Mouse (Mus musculus): ENCODE measurements at regions not wholly inside any gene's neighbourhood (a gene's known extent, or its start where the extent isn't known, plus 50 kb on each side); places are given as distances from the start of the nearest gene placed in this dataset.

GRCm38 (mm10) chr10:106006861-106007260 is 165.7 kb upstream of the Mettl25 start:
- Histone ChIP-seq H3K4me1 (ENCODE audit: control insufficient read depth, insufficient read depth, low read length) (no peaks in the 10 kb centered on the region), H3K27ac (ENCODE audit: low read depth, low read length) (no peak overlapping the region), H3K4me3 (ENCODE audit: low read depth, low read length) (no peak overlapping the region), H3K4me2 (no peak overlapping the region), H3K36me3 (ENCODE audit: control insufficient read depth, insufficient read depth, low read length) (no peaks in the 10 kb centered on the region), H3K9me3 (ENCODE audit: control insufficient read depth, low read length) (no peaks in the 10 kb centered on the region), H3K9ac (ENCODE audit: low read length) (no peak overlapping the region), H3K27me3 (ENCODE audit: control insufficient read depth, insufficient read depth, low read length) (no peaks in the 10 kb centered on the region)
- DNase-seq (ENCODE audit: low spot score, missing footprints) (no peak), ATAC-seq (ENCODE audit: low FRiP score) (no peak)
- 93% methylated on average over 10 of the region's 10 CpGs for WGBS

GRCm38 (mm10) chr10:106006061-106006460 is 164.9 kb upstream of the Mettl25 start:
- ATAC-seq (ENCODE audit: low FRiP score) = no peak
- no peak overlapping the region for H3K9ac ChIP-seq (ENCODE audit: low read length)

GRCm38 (mm10) chr10:105957468-105957867 is 116.3 kb upstream of the Mettl25 start:
- 83% methylated on average over 3 of the region's 3 CpGs for WGBS
- H3K4me1 ChIP-seq (ENCODE audit: control insufficient read depth, insufficient read depth, low read length) = no peaks in the 10 kb centered on the region
- no peak overlapping the region for H3K4me3 ChIP-seq (ENCODE audit: low read depth, low read length)
- no peak for ATAC-seq (ENCODE audit: low FRiP score)
- no peaks in the 10 kb centered on the region for H3K27me3 ChIP-seq (ENCODE audit: control insufficient read depth, insufficient read depth, low read length)
- no peak overlapping the region for H3K27ac ChIP-seq (ENCODE audit: low read depth, low read length)
- DNase-seq (ENCODE audit: low spot score, missing footprints) = no peak
- no peak overlapping the region for H3K9ac ChIP-seq (ENCODE audit: low read length)
- no peak overlapping the region for H3K4me2 ChIP-seq
- H3K36me3 ChIP-seq (ENCODE audit: control insufficient read depth, insufficient read depth, low read length) = no peaks in the 10 kb centered on the region
- no peaks in the 10 kb centered on the region for H3K9me3 ChIP-seq (ENCODE audit: control insufficient read depth, low read length)

More at GRCm38 (mm10) chr10:106006061-106006460, 164.9 kb upstream of the Mettl25 start:
- Histone ChIP-seq H3K4me2 (no peak overlapping the region), H3K27me3 (ENCODE audit: control insufficient read depth, insufficient read depth, low read length) (no peaks in the 10 kb centered on the region), H3K4me3 (ENCODE audit: low read depth, low read length) (no peak overlapping the region), H3K36me3 (ENCODE audit: control insufficient read depth, insufficient read depth, low read length) (no peaks in the 10 kb centered on the region), H3K4me1 (ENCODE audit: control insufficient read depth, insufficient read depth, low read length) (no peaks in the 10 kb centered on the region), H3K27ac (ENCODE audit: low read depth, low read length) (no peak overlapping the region), H3K9me3 (ENCODE audit: control insufficient read depth, low read length) (no peaks in the 10 kb centered on the region)
- no peak for DNase-seq (ENCODE audit: low spot score, missing footprints)

- no peak overlapping the region for H3K4me3 ChIP-seq (ENCODE audit: low read depth, low read length)
- ATAC-seq (ENCODE audit: low FRiP score) (0 out of 2 replicates have a peak, but pooled peaks have one; percentile 19), DNase-seq (ENCODE audit: low spot score, missing footprints) (no peak)
- H3K9me3 ChIP-seq (ENCODE audit: control insufficient read depth, low read length) = no peaks in the 10 kb centered on the region
- no peaks in the 10 kb centered on the region for H3K27me3 ChIP-seq (ENCODE audit: control insufficient read depth, insufficient read depth, low read length)
- no peak overlapping the region for H3K4me2 ChIP-seq
- no peaks in the 10 kb centered on the region for H3K4me1 ChIP-seq (ENCODE audit: control insufficient read depth, insufficient read depth, low read length)
- H3K36me3 ChIP-seq (ENCODE audit: control insufficient read depth, insufficient read depth, low read length) = no peaks in the 10 kb centered on the region
- H3K27ac ChIP-seq (ENCODE audit: low read depth, low read length) = no peak overlapping the region
- WGBS = 48% methylated on average over 5 of the region's 5 CpGs
- no peak overlapping the region for H3K9ac ChIP-seq (ENCODE audit: low read length)
Measured at GRCm38 (mm10) chr10:105933309-105933708, 92.1 kb upstream of the Mettl25 start.

GRCm38 (mm10) chr10:105932786-105933185 is 91.6 kb upstream of the Mettl25 start:
- no peaks in the 10 kb centered on the region for H3K27me3 ChIP-seq (ENCODE audit: control insufficient read depth, insufficient read depth, low read length)
- DNase-seq (ENCODE audit: low spot score, missing footprints) (no peak), ATAC-seq (ENCODE audit: low FRiP score) (no peak)
- H3K9ac ChIP-seq (ENCODE audit: low read length) = no peak overlapping the region
- no peak overlapping the region for H3K27ac ChIP-seq (ENCODE audit: low read depth, low read length)
- 53% methylated on average over 1 of the region's 1 CpGs for WGBS
- no peak overlapping the region for H3K4me2 ChIP-seq
- H3K36me3 ChIP-seq (ENCODE audit: control insufficient read depth, insufficient read depth, low read length) = no peaks in the 10 kb centered on the region
- no peak overlapping the region for H3K4me3 ChIP-seq (ENCODE audit: low read depth, low read length)
- no peaks in the 10 kb centered on the region for H3K9me3 ChIP-seq (ENCODE audit: control insufficient read depth, low read length)
- no peaks in the 10 kb centered on the region for H3K4me1 ChIP-seq (ENCODE audit: control insufficient read depth, insufficient read depth, low read length)

- ATAC-seq (ENCODE audit: low FRiP score) (no peak), DNase-seq (ENCODE audit: low spot score, missing footprints) (no peak)
- Histone ChIP-seq H3K27me3 (ENCODE audit: control insufficient read depth, insufficient read depth, low read length) (no peaks in the 10 kb centered on the region), H3K9ac (ENCODE audit: low read length) (no peak overlapping the region), H3K4me1 (ENCODE audit: control insufficient read depth, insufficient read depth, low read length) (no peaks in the 10 kb centered on the region), H3K27ac (ENCODE audit: low read depth, low read length) (no peak overlapping the region), H3K4me2 (no peak overlapping the region), H3K4me3 (ENCODE audit: low read depth, low read length) (no peak overlapping the region), H3K9me3 (ENCODE audit: control insufficient read depth, low read length) (no peaks in the 10 kb centered on the region), H3K36me3 (ENCODE audit: control insufficient read depth, insufficient read depth, low read length) (no peaks in the 10 kb centered on the region)
- WGBS = 81% methylated on average over 3 of the region's 3 CpGs
Measured at GRCm38 (mm10) chr10:105927596-105927995, 86.4 kb upstream of the Mettl25 start.

GRCm38 (mm10) chr10:105926912-105927238 is 85.7 kb upstream of the Mettl25 start:
- Histone ChIP-seq H3K27me3 (ENCODE audit: control insufficient read depth, insufficient read depth, low read length) (no peaks in the 10 kb centered on the region), H3K27ac (ENCODE audit: low read depth, low read length) (no peak overlapping the region), H3K36me3 (ENCODE audit: control insufficient read depth, insufficient read depth, low read length) (no peaks in the 10 kb centered on the region), H3K4me3 (ENCODE audit: low read depth, low read length) (no peak overlapping the region), H3K9me3 (ENCODE audit: control insufficient read depth, low read length) (no peaks in the 10 kb centered on the region), H3K4me2 (no peak overlapping the region), H3K4me1 (ENCODE audit: control insufficient read depth, insufficient read depth, low read length) (no peaks in the 10 kb centered on the region), H3K9ac (ENCODE audit: low read length) (no peak overlapping the region)
- ATAC-seq (ENCODE audit: low FRiP score) (peak; percentile 69), DNase-seq (ENCODE audit: low spot score, missing footprints) (no peak)
- 53% methylated on average over 4 of the region's 4 CpGs for WGBS

- Histone ChIP-seq H3K27me3 (ENCODE audit: control insufficient read depth, insufficient read depth, low read length) (no peaks in the 10 kb centered on the region), H3K4me2 (no peak overlapping the region), H3K27ac (ENCODE audit: low read depth, low read length) (no peak overlapping the region), H3K4me3 (ENCODE audit: low read depth, low read length) (no peak overlapping the region), H3K36me3 (ENCODE audit: control insufficient read depth, insufficient read depth, low read length) (no peaks in the 10 kb centered on the region), H3K9me3 (ENCODE audit: control insufficient read depth, low read length) (no peaks in the 10 kb centered on the region), H3K9ac (ENCODE audit: low read length) (no peak overlapping the region), H3K4me1 (ENCODE audit: control insufficient read depth, insufficient read depth, low read length) (no peaks in the 10 kb centered on the region)
- WGBS = 85% methylated on average over 5 of the region's 5 CpGs
- no peak for ATAC-seq (ENCODE audit: low FRiP score)
- DNase-seq (ENCODE audit: low spot score, missing footprints) = no peak
Measured at GRCm38 (mm10) chr10:105926229-105926911, 85.2 kb upstream of the Mettl25 start.

- no peak overlapping the region for H3K4me3 ChIP-seq (ENCODE audit: low read depth, low read length)
- DNase-seq (ENCODE audit: low spot score, missing footprints) (no peak), ATAC-seq (ENCODE audit: low FRiP score) (peak; percentile 42; the same call in 1 of the 2 replicates)
- WGBS = 29% methylated on average over 1 of the region's 1 CpGs
- H3K27me3 ChIP-seq (ENCODE audit: control insufficient read depth, insufficient read depth, low read length) = no peaks in the 10 kb centered on the region
- H3K9me3 ChIP-seq (ENCODE audit: control insufficient read depth, low read length) = no peaks in the 10 kb centered on the region
- H3K4me2 ChIP-seq = no peak overlapping the region
- no peak overlapping the region for H3K9ac ChIP-seq (ENCODE audit: low read length)
- H3K36me3 ChIP-seq (ENCODE audit: control insufficient read depth, insufficient read depth, low read length) = no peaks in the 10 kb centered on the region
- H3K27ac ChIP-seq (ENCODE audit: low read depth, low read length) = no peak overlapping the region
- no peaks in the 10 kb centered on the region for H3K4me1 ChIP-seq (ENCODE audit: control insufficient read depth, insufficient read depth, low read length)
Measured at GRCm38 (mm10) chr10:105899677-105900076, 58.5 kb upstream of the Mettl25 start.
